Mouse (Mus musculus) kidney, adult 2 months (tissue): ENCODE results near the gene Cebpg.

Source experiments
- CTCF ChIP-seq: fragments of 200-500 bp; conservative IDR thresholded peaks from 2 replicates; pipeline ENCODE4 v1.5.1; 2011; ENCODE audit warnings: low read depth, mild to moderate bottlenecking, control low read depth, low read length, moderate library complexity, mixed read lengths; ENCODE audit not compliant: insufficient read depth, insufficient read length
- POLR2A ChIP-seq: fragments of 200-500 bp; IDR thresholded peaks from one replicate; pipeline ENCODE4 v1.6.1; 2011; ENCODE audit warnings: low read depth, low read length, control low read depth

DNA sequence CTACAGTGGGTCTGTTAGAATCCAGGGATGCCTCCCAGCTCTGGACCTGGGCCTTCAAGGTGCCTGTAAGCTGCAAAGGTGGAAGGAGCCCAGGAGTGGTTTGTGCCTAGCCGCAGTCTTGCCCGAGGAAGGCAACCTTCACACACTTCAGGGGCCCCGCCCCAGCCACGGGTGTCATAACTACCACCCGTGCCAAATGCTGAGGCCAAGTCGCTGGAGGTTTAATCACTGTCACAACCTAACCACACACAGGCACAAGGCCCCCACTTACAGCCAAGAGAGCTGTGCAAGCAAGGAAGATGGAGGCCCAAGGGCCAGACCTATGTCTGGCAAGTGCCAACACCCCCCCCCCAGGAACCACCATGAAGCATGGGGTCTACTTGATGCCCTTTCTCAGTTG is 19.0 kb downstream of the Cebpg start:
- TF ChIP-seq POLR2A (no peak), CTCF (no peak)
